Mouse (Mus musculus) mouse trophoblast stem cell (cell line): ENCODE measurements around the gene Olfr1511.
"Not testable (repeated sequence)": the region's sequence is repeated elsewhere in the genome, so short reads cannot be mapped to it uniquely, and the experiment has no call there.

Experiments used
- in situ Hi-C, 2 experiments: fragments of 300-500 bp; cut with MseI, MboI; formaldehyde crosslinking; loops; 2 replicates in 1 of 2; 3 replicates in 1 of 2; pipeline ENCODE4 v1.15.1; 2025

The Olfr1511 gene

DNA sequence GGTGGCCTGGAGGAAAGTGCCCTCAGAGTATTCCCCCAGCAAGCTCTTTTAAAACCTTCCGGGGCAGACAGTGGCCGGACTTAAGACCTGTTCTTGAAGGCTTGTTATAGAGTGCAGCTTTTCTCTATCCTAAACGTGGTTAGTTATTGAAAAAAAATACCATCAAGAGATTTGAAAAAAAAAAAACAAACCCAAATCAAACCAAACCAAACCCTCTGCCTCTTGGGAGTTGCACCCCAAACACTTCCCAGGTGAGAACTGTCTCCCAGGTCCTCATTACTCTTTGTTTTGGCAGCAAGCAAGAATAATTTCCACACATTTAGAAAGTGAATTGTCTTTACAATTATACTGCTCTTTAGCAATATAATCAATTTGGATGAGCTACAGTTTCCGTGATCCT is at the start of gene Olfr1511:
Gene Olfr1511, minus strand, starts transcription at position 101 of the 400 bp plus-strand sequence.
- in situ Hi-C loops: no loop called here

DNA sequence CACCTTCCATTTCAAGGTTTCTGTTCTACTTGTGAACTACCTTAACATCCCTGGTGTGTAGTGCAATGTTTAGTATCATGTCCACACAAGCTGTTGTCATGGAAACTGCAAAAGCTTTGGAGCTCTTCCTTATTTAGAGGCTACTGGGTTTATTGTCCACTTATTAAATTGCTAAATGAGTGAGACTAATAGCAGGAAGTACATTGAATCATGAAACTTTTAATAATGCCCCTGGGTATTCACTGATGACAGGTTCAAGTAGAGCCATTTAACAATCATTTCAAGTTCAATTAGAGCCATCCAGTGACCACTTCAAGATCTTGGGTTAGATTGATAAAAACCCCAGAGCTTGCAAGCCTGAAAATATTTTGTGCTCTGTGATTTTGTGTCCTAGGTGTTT is 45.5 kb upstream of the Olfr1511 start, which contains the start of gene Olfr1509:
Gene Olfr1509, plus strand, starts transcription at position 301 of the 400 bp plus-strand sequence.
- in situ Hi-C loops: no loop called here

DNA sequence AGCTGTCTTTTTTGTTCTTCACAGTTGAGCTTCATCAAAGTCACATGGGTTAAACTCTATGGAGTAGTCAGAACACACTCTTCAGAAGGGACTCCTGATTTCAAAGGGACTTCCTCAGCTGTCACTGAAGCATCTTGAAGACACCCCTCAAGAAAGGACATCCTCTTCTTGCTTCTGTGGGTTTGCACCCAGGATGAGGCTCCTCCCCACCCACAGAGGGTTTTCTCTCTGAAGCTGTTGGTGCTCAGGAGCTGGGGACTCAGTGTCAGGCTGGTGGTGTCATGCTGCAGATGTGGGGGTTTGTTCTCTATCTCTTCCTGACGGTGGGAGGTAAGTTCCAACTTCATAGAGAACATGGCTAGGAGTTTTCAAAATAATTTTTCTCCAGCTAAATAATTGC is 30.5 kb upstream of the Olfr1511 start:
- in situ Hi-C loops: no loop called here

DNA sequence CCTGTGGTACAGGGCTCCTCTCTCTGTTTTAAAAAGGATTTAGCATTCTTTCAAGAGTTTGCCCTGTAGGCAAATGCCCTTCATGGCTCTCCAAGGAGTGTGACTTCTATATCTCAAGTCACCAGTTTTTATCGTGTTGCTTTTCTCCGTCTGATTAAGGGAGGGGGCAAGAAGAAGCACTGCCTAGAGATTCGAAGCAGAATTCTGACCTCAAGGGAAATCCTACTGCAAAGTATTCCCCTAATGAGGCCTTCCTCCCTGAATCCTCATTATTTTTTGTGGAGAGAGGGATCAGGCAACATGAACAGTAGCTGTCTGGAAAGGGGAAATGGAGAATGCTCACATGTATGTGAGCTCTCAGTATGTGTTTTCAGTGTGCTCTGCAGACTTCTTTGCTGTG is 17.1 kb upstream of the Olfr1511 start, which contains the start of gene Olfr1510:
Gene Olfr1510, minus strand, starts transcription at position 101 of the 400 bp plus-strand sequence.
- in situ Hi-C loops: no loop called here

DNA sequence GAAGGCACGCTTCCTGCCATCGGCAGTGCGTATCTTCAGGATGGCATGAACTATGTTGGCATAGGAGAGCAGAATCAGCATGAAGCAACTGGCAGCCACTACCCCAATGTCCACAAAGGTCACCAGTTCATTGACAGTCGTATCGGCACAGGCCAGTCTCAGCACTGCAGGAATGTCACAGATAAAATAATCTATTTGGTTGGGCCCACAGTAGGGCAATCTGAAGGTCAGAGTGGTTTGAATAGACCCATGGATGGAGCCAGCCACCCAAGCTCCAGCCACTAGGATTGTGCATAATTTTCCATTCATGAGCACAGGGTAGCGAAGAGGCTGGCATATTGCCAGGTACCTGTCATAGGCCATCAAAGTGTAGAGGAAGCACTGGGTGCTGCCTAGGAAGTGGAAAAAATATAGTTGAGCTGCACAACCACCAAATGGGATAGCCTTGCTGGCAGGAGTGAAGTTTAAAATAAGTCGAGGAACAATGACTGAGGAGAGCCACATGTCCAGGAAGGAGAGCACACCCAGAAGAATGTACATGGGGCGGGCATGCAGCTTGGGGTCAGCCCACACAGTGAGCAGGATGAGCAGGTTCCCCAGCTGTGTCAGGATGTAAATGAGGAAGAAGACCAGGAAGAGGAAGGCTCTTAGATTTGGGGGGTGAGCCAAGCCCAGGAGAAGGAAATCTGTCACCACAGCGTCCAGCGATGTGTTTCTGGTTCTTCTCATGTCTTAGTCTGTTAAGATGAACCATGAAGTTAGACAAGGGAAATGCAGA is 13.2 kb upstream of the Olfr1511 start:
- in situ Hi-C loops: not testable (repeated sequence)

DNA sequence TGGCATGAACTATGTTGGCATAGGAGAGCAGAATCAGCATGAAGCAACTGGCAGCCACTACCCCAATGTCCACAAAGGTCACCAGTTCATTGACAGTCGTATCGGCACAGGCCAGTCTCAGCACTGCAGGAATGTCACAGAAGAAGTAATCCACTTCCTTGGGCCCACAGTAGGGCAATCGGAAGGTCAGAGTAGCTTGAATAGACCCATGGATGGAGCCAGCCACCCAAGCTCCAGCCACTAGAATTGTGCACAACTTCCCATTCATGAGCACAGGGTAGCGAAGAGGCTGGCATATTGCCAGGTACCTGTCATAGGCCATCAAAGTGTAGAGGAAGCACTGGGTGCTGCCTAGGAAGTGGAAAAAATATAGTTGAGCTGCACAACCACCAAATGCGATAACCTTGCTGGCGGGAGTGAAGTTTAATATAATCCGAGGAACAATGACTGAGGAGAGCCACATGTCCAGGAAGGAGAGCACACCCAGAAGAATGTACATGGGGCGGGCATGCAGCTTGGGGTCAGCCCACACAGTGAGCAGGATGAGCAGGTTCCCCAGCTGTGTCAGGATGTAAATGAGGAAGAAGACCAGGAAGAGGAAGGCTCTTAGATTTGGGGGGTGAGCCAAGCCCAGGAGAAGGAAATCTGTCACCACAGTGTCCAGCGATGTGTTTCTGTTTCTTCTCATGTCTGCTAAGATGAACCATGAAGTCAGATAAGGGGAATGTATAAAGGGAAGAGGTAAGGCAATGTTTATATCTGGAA is 6.9 kb downstream of the Olfr1511 start:
- in situ Hi-C loops: not testable (repeated sequence)

DNA sequence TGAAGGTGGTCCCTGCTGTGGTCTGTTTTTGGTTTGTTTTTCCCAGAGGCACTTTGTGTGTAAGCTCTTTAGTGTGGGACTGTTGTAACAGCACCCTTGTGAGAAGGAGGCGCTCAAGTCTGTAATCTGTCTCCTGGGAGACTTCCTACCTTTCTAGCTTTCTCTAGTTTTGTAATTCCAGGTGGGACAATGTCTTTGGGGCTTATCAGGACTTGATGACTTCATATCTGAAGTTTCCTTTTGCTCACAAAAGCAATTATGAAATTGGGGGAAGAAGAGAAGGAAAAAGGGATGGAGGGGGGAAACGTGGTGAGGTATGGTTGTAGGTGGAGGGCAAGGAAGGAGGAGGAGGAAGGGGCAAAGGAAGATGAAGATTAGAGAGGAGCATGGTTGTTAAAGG is 18.1 kb downstream of the Olfr1511 start, which contains the start of gene Olfr1512:
Gene Olfr1512, minus strand, starts transcription at position 101 of the 400 bp plus-strand sequence.
- in situ Hi-C loops: no loop called here

DNA sequence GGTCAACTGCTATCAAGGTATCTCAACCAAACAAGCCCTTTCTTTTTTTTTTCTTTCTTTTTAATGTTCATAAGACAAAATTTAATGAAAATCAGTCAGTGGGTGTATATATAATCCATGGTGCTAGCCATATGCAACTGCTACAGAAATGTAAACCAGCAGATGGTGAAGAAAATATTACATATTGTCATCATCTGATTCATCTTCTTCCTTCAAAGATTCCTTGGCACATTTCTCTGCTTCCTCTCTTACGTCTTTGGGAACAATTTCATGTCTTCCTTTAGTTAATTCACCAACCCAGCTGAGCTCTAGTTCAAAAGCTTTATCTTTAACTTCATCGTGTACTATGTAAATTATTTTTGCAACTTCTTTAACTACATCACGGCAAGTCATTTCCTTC is 28.4 kb downstream of the Olfr1511 start:
- in situ Hi-C loops: no loop called here

DNA sequence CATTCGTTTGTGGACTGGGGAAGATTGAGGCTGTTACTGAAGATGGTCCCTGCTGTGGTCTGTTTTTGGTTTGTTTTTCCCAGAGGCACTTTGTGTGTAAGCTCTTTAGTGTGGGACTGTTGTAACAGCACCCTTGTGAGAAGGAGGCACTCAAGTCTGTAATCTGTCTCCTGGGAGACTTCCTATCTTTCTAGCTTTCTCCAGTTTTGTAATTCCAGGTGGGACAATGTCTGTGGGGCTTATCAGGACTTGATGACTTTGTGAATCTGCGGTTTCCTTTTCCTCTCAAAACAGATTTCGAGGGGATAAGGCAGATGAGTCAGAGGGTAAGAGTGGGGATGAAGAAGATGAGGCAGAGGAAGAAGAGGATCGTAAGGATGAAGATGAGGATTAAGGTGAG is 40.9 kb downstream of the Olfr1511 start, which contains the start of gene Olfr1513:
Gene Olfr1513, minus strand, starts transcription at position 101 of the 400 bp plus-strand sequence.
- in situ Hi-C loops: no loop called here
